Mouse (Mus musculus): ENCODE data around the gene Fam126b.
"Not testable (repeated sequence)": the region's sequence is repeated elsewhere in the genome, so short reads cannot be mapped to it uniquely, and the experiment has no call there.

The Fam126b gene

DNA sequence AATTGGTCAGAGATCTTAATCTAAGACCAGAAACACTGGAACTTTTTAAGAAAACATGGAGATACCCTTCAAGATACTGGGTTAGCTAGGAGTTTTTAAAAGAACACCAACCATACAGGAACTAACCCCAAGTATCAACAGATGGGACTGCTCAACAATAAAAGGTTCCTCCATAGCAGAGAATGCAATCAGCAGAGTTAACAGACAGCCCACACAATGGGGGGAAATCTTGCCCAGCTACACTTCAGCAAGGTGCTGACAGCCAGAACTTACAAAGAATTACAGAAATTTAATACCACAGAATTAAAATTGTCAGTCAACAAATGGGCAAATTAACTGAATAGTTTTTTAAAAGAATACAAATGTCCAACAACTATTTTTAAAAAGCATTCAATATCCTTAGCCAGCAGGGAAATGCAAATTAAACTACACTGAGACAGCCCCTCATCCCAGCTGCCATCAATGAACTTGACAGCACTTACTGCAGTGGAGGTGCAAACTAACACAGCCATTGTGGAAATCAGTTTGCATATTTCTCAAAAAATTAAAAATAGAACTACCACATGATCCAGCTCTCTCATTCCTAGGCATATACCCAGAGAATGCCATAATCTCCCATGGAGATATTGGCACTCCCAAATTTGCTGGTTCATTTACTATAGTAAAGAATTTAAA, 17.5 kb downstream of the Fam126b start:
- no peak for DNase-seq

DNA sequence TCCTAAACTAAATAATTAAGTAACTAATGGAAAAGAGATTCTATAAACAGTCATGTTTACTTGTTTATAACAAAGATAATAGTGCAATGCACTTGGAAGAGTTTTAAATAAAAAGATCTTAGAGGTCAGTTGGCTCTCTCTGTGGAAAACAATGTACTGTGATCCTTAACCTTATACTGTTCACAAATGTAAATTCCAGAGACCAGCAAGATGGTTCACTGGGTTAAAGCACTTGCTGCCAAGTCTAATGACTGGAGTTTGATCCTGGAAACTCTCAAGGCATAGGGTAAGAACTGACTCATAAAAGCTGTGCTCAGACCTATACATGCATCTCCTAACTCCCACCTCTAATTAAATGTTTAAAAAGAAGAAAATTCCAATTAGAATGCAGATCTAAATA, 19.5 kb downstream of the Fam126b start:
- peak; percentile 48 for DNase-seq

DNA sequence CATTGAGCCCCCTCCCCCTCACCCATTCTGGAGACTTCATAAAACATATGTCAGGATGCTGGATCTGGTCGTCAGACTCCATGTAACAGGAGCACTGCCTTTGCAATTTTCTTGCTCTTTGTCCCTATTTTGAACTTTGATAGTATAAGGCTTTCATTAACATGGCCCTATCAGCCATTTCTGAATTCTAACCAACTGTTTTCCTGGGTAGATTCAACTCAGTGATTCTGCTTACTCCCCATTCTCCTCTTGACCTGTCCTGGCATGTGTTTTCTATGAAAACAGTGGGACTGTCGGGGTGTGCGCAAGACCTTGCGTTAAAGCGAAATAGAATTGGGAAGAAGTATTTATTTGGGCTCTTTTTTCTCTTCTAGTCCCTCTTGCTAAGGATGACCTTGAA, 21.1 kb downstream of the Fam126b start:
- DNase-seq = peak; percentile 17

DNA sequence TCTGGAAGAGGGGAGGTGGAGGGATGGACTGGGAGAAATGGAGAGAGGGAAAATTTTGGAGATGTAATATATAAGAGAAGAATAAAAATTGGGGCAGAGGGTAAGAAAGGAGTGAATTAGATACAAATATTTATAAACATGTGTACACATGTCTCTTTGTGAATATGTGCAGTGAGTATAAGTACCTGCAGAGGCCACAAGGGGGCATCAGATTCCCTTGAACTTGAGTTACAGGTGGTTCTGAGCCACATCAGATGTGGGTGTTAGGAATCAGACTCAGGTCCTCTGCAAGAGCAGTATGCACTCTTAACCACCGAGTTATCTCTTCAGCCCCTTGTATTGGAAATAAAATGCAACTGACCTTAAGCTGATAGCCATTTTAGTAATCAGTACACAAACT, 23.7 kb downstream of the Fam126b start:
- DNase-seq = peak; percentile 55

DNA sequence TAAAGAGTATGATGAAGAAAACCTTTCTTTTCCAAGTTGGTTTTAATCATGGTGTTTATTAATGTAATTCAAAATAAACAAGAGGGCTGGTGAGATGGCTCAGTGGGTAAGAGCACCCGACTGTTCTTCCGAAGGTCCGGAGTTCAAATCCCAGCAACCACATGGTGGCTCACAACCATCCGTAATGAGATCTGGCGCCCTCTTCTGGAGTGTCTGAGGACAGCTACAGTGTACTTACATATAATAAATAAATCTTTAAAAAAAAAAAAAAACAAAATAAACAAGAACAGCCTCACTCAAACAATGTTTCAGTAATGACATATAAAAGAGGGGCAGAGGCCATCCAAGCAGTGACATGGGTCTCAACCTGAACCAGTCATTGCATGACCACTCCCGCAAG, 25.8 kb downstream of the Fam126b start:
- not testable (repeated sequence) for DNase-seq

DNA sequence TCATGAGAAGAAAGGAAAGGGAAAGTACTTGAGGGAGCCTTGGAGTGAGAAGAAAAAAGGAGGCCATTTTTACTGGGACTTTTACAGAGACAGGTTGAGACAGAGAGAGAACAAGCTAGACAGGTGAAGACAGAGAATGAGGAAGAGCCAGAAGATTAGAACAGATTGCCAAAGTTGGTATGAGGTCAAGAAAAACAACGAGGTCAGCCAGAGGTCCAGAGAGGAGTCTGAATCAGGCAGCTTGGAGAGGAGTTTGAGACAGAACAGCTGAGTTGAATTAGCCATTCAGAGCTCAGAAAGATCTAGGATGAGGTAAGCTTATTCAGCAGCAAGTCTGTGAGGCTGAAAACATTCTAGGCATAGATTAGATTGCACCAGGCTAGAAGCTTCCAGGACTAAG, 44.7 kb downstream of the Fam126b start:
- DNase-seq = no peak

DNA sequence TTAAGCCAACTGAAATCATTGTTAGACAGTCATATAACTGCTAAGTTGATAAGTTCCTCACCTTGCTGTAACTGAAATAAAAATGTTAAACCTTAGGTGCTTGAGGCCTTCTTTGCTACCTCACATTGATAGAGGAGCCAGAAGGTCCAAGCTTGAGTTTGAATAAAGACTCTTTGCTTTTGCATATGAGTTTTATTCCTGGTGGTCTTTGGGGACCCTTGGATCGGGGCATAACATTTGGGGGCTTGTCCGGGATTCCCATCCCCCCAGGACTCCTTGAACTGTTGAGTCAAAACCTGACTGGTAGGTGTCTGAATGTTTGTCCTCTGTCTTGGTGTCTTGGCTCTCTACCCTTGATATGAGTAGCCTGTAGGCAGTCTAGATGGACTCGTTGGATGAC, 78.9 kb downstream of the Fam126b start:
- DNase-seq = no peak

DNA sequence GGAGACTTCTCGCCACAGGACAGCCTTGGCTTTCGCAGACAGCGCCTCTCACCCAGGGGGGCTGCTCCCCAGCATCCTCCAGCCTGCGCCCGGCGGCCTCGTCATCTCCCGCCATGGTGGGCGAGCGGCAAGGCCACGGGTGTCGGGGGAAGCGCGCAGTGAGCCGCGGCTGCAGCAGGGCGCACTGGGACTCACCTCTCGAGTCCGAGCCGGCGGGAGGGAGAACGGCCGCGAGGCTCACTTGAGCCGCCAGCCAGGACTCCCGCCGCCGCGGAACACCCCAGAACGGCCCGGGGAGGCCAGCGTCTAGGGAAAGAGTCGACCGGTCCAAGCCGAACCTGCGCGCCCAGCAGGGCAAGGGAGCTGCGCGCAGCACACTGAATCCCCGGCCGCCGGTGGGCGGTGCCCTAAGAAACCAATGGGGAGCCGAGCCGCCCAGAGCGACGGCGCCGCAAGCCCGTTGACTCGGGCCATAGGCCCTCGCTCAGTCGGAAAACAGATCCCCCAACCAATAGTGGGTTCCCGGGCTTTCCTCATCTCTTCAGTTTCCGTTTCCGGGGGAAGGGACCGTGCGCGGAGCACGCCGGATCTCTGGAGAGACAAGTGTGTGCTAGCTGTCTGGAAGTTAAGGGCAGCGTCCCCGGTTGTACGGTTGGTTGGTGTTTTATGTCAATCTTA, 81.4 kb downstream of the Fam126b start, which contains the start of gene Orc2:
Orc2 (minus strand) TSS at position 533 of the 678 bp plus-strand sequence.
- peak; percentile 94 for DNase-seq

DNA sequence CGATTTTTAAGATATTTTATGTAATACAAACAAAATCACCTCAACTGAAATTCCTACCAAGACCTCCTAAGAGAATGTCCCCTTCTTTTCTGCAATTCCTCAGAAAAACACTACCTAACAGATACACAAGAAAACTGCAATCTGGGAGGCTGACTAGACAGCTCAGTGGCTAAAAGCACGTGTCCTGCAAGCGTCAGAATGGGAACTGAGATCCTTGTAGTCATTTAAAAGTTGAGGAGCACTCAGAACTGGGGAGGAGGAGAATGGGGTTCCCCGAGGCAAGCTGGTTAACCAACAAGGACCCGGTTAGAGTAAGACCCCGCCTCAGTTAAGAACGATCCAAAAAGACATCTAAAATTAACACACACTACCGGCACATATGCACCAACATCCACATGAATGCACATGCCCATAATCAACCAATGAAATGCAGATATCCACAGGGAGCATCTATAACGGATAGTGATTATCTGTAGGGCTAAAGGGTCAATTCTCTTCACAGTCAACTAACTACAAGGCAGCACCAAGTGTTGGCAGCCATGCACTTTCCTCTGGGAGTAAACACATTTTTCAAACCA, 82.2 kb downstream of the Fam126b start:
- DNase-seq = no peak

DNA sequence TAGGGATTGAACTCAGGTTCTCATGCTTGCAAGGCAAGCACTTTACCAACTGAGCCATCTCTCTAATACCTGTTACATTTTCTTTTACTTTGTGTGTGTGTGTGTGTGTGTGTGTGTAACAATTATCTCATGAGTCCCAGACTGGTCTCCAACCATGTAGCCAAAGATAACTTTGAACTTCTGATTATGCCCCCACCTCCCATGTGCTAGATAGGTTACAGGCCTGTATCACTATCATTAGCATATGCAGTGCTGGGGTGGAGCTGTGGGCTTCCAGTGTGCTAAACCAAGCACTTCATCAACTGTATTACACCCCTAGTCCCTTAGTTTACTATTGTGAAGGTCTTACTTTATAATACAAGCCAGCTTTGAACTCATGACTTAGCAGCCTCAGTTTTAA, 83.0 kb downstream of the Fam126b start:
- DNase-seq = no peak

DNA sequence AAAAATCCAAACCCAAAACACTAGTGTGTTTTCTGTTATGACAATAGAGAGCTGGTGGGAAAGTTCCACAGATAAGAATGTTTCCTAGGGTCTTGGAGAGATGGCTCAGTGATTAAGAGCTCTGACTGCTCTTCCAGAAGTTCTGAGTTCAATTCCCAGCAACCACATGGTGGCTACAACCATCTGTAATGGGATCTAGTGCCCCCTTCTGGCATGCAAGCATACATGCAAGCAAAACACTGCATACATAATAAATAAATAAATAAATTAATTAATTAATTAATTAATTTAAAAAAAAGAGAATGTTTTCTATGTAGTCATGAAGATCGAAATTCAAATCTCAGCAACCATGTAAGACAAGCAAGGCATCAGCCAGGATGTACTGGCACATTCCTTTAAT, 87.4 kb downstream of the Fam126b start:
- DNase-seq = no peak

DNA sequence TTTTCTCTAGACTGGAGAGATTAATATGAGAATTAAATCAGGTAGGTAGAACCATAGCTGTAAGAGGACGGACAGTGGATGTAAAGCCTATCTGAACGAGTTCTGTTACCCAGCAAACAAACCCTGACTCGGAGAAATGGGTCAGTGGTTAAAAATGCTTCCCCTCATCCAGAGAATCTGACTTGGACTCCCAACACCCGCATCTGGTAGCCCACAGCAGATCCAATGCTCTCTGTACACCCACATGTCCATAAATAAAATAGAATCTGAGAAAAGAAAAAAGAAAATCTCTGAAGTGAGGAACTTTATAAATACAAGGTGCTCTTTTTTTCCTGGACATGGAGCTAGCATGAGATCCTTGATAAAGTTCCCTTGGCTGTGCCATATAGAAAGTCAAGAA, 88.4 kb downstream of the Fam126b start:
- DNase-seq = no peak

DNA sequence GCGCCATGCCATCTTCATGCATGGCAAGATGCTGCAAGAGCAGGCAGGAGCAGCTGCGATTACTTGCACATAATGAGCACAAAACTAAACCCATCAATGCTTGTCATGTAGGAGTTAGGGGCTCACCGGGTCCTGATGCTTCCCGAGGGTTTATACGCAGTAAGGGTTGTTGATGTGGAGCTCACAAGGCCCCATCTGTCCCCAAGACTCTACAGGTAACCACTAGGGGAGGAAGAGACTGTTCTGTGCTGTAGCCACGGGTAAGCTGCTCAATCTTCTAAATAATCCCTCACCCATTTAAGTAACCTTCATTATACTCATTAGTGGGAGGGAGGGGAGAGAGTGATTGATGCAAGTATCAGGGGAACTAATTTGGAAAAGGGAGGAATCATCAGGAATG, 90.5 kb downstream of the Fam126b start:
- no peak for DNase-seq

DNA sequence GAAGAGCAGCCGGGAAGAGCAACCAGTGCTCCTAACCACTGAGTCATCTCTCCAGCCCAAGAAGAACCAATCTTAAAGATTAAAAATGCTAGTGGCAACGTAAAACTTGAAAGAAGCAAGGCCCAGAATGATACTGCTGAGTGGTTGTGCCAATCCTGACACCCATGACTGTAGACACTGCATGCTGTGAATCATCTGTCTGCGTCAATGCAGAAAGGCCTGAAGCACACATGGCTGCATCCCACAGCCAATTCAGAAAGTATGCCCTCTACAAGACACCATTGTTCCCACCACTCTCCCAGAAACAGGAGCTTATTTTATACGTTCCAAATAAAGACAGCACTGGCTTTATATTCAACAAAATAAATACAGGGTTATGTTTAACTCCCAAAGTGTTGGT, 103.5 kb downstream of the Fam126b start:
- DNase-seq = no peak

DNA sequence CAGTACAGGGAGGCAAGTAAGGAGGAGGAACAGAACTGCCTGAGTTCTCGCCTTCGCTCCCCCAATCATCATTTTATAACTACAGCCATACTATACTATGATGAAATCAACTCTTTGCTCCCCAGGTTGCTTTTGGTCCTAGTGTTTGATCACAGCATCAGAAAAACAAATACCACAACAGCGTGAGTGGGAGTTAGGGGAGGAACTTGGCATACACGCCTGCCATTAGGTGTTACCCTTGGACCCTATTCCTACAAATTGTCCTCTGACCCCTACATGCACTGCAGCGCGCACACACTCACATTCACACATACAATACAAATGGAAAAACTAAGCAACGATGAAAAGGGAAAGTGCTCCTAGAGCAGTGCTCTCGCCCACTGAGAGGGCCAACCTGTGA, 110.5 kb downstream of the Fam126b start:
- no peak for DNase-seq

Data from kidney, postnatal 14 days (tissue).